Mouse (Mus musculus) E14TG2a.4 (cell line): ENCODE data around the gene Dtd1.

Experiments
- CTCF ChIP-seq: conservative IDR thresholded peaks from 2 replicates; pipeline ENCODE4 v1.5.1; 2014; ENCODE audit warnings: low read length
- NANOG ChIP-seq: IDR thresholded peaks from 2 replicates; pipeline ENCODE4 v1.6.1; 2014; ENCODE audit warnings: borderline replicate concordance, low read length, mixed read lengths
- POU5F1 ChIP-seq: IDR thresholded peaks from 2 replicates; pipeline ENCODE4 v1.6.1; 2014; ENCODE audit warnings: low read length, borderline replicate concordance

GRCm38 (mm10) chr2:144780731-144781130, 181.0 kb downstream of the Dtd1 start:
- TF ChIP-seq CTCF: no peak
- no peak for TF ChIP-seq NANOG
- TF ChIP-seq POU5F1: no peak
